8 mouse cellular contexts compared by ENCODE assay signal in the genomic region with DNA sequence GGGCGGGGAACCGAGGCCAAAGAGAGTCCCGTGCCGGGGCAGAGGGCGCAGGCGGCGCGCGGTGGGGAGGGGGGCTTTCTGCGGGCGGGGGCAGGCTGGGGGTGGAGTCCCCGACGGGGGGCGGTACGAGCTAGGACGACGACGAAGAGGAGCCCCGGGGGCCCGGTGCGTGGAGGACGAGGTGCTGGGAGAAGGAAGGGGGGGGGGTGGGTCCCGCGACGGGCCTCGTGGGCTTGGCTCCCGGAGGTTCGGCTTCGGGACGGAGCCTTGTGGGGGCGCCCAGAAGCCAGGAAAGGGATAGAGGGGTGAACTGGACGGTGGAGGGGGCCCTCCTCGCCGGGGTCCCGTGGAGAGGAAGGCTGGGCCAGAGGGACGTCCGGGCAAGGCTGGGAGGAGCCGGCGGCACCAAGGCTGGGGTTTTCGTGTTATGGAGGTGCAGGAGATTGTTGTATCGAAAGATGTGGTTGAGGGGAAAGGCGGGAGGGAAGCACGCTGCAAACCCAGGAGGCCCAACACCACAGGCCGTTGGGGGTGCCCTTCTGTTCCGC. TPM values are rescaled to one million over a fixed set of nuclear protein-coding genes. Genes with fewer than 3 reads are reported as not detected.
A peak's percentile ranks its signal among the peaks of the same experiment; 100 is the strongest.
DNase-seq lines count a peak whose midpoint lies in the region; ATAC-seq lines count a peak whose summit lies in the region.

No protein-coding gene starts in this region.

- H3K9ac ChIP-seq in embryonic facial prominence, embryonic 14.5 days (ENCODE audit: low read depth, low read length): peak overlapping the region; percentile 69
- H3K9ac ChIP-seq in hindbrain, embryonic 13.5 days: peak overlapping the region; percentile 76
- peak overlapping the region; percentile 67 for H3K9ac ChIP-seq in liver, embryonic 11.5 days (ENCODE audit: low read depth, low read length)
- H3K9ac ChIP-seq in neural tube, embryonic 12.5 days: peak overlapping the region; percentile 66

- H3K27ac ChIP-seq in embryonic facial prominence, embryonic 14.5 days (replicated peaks; ENCODE audit: low read depth, low read length): peak overlapping the region; percentile 55
- peak overlapping the region; percentile 64; the same call in 1 of the 2 replicates for H3K27ac ChIP-seq in hindbrain, embryonic 13.5 days
- peak overlapping the region; percentile 9; the same call in 1 of the 2 replicates for H3K27ac ChIP-seq in liver, embryonic 11.5 days (ENCODE audit: low read depth, low read length)
- H3K27ac ChIP-seq in neural tube, embryonic 12.5 days: no peak overlapping the region

- ATAC-seq in embryonic facial prominence, embryonic 14.5 days (ENCODE audit: low read depth): no peak
- ATAC-seq in hindbrain, embryonic 13.5 days (ENCODE audit: low FRiP score): no peak
- no peak for ATAC-seq in liver, embryonic 11.5 days (replicated peaks; ENCODE audit: low FRiP score)
- no peak for ATAC-seq in neural tube, embryonic 12.5 days (ENCODE audit: low FRiP score, low read depth)
- no peak for ATAC-seq in frontal cortex, adult (ENCODE audit: low TSS enrichment)

- H3K4me1 ChIP-seq in embryonic facial prominence, embryonic 14.5 days (ENCODE audit: control insufficient read depth, insufficient read depth, low read length): no peaks in the 10 kb centered on the region
- peaks cover 10% of the 10 kb centered on the region for H3K4me1 ChIP-seq in hindbrain, embryonic 13.5 days (replicated peaks)
- no peaks in the 10 kb centered on the region for H3K4me1 ChIP-seq in liver, embryonic 11.5 days (replicated peaks; ENCODE audit: control insufficient read depth, insufficient read depth, low read length)
- peaks cover 5% of the 10 kb centered on the region; the same call in 1 of the 2 replicates for H3K4me1 ChIP-seq in neural tube, embryonic 12.5 days

- WGBS in embryonic facial prominence, embryonic 14.5 days: 19% methylated on average over 20 of the region's 45 CpGs
- WGBS in hindbrain, embryonic 13.5 days: 10% methylated on average over 23 of the region's 45 CpGs
- 8% methylated on average over 38 of the region's 45 CpGs for WGBS in liver, embryonic 11.5 days
- WGBS in neural tube, embryonic 12.5 days: 18% methylated on average over 16 of the region's 45 CpGs

- H3K4me2 ChIP-seq in embryonic facial prominence, embryonic 14.5 days (ENCODE audit: low read depth, low read length): peak overlapping the region; percentile 71
- peak overlapping the region; percentile 58 for H3K4me2 ChIP-seq in hindbrain, embryonic 13.5 days
- peak overlapping the region; percentile 76 for H3K4me2 ChIP-seq in liver, embryonic 11.5 days
- peak overlapping the region; percentile 75 for H3K4me2 ChIP-seq in neural tube, embryonic 12.5 days (replicated peaks)

- peak overlapping the region; percentile 56 for H3K4me3 ChIP-seq in embryonic facial prominence, embryonic 14.5 days (ENCODE audit: low read depth, low read length)
- H3K4me3 ChIP-seq in hindbrain, embryonic 13.5 days: peak overlapping the region; percentile 59
- peak overlapping the region; percentile 65 for H3K4me3 ChIP-seq in liver, embryonic 11.5 days (ENCODE audit: low read depth, low read length)
- peak overlapping the region; percentile 52 for H3K4me3 ChIP-seq in neural tube, embryonic 12.5 days

- H3K36me3 ChIP-seq in embryonic facial prominence, embryonic 14.5 days (ENCODE audit: control insufficient read depth, insufficient read depth, low read length): no peaks in the 10 kb centered on the region
- no peaks in the 10 kb centered on the region for H3K36me3 ChIP-seq in hindbrain, embryonic 13.5 days
- H3K36me3 ChIP-seq in liver, embryonic 11.5 days (ENCODE audit: control insufficient read depth, insufficient read depth, low read length): no peaks in the 10 kb centered on the region
- H3K36me3 ChIP-seq in neural tube, embryonic 12.5 days: no peaks in the 10 kb centered on the region

- H3K9me3 ChIP-seq in embryonic facial prominence, embryonic 14.5 days (ENCODE audit: control insufficient read depth, low read length): no peaks in the 10 kb centered on the region
- H3K9me3 ChIP-seq in hindbrain, embryonic 13.5 days: no peaks in the 10 kb centered on the region
- no peaks in the 10 kb centered on the region for H3K9me3 ChIP-seq in liver, embryonic 11.5 days (ENCODE audit: control insufficient read depth, low read length)
- no peaks in the 10 kb centered on the region for H3K9me3 ChIP-seq in neural tube, embryonic 12.5 days

- DNase-seq in cerebellum, adult 11-12 months: peak; percentile 35
- no peak for DNase-seq in cerebellum, adult 9-10 months
- peak; percentile 10 for DNase-seq in R1 (ENCODE audit: low read depth, low spot score)
- DNase-seq in embryonic facial prominence, embryonic 14.5 days (ENCODE audit: low spot score): peak; percentile 12
- DNase-seq in liver, embryonic 11.5 days (ENCODE audit: low spot score): peak; percentile 46

- H3K27me3 ChIP-seq in embryonic facial prominence, embryonic 14.5 days (replicated peaks; ENCODE audit: control insufficient read depth, insufficient read depth, low read length): no peaks in the 10 kb centered on the region
- no peaks in the 10 kb centered on the region for H3K27me3 ChIP-seq in hindbrain, embryonic 13.5 days
- peaks cover 30% of the 10 kb centered on the region for H3K27me3 ChIP-seq in liver, embryonic 11.5 days (replicated peaks; ENCODE audit: control insufficient read depth, insufficient read depth, low read length)
- no peaks in the 10 kb centered on the region for H3K27me3 ChIP-seq in neural tube, embryonic 12.5 days (replicated peaks)

RNA-seq across cellular contexts. Expression of a gene that starts 4.3 kb away (rescaled TPM):
- polyA plus RNA-seq in embryonic facial prominence, embryonic 14.5 days (2014; fragmentation: Nextera tagmentation; extraction: Ambion mirVana): 6.7 and 7.0 TPM in 2 replicates
- 7.6 and 7.8 TPM in 2 replicates for polyA plus RNA-seq in hindbrain, embryonic 13.5 days (2015; fragmentation: Nextera tagmentation; extraction: Ambion mirVana)
- polyA plus RNA-seq in liver, embryonic 11.5 days (2014; fragmentation: Nextera tagmentation; extraction: Ambion mirVana): 5.4 and 7.3 TPM in 2 replicates
- polyA plus RNA-seq in neural tube, embryonic 12.5 days (2016; fragmentation: Nextera tagmentation; extraction: Ambion mirVana): 5.4 and 5.9 TPM in 2 replicates
